Mouse (Mus musculus) erythroblast, embryonic 14.5 days (primary cell): Measurements from ENCODE around the gene Dgcr6. TPM values are rescaled to one million over a fixed set of nuclear protein-coding genes. Genes with fewer than 3 reads are reported as not detected.

ENCODE experiments used
- H3K27me3 ChIP-seq: 2 replicates; pipeline ENCODE4 v1.6.1; 2012; ENCODE audit warnings: inconsistent platforms; ENCODE audit not compliant: control insufficient read depth
- H3K36me3 ChIP-seq: 2 replicates; pipeline ENCODE4 v1.6.1; 2012; ENCODE audit warnings: mild to moderate bottlenecking, inconsistent platforms; ENCODE audit not compliant: control insufficient read depth
- H3K4me1 ChIP-seq: 2 replicates; pipeline ENCODE4 v1.6.1; 2012; ENCODE audit warnings: inconsistent platforms; ENCODE audit not compliant: control insufficient read depth
- H3K4me3 ChIP-seq: replicated peaks from 2 replicates; pipeline ENCODE3; 2012; ENCODE audit warnings: moderate library complexity, mild to moderate bottlenecking, inconsistent platforms
- H3K9me3 ChIP-seq: 2 replicates; pipeline ENCODE4 v1.6.1; 2012; ENCODE audit warnings: low read length, inconsistent platforms, mixed read lengths; ENCODE audit not compliant: control insufficient read depth
- GATA1 ChIP-seq: IDR thresholded peaks from 2 replicates; pipeline ENCODE4 v1.6.1; 2012; ENCODE audit warnings: low read length, inconsistent platforms, mixed read lengths
- TAL1 ChIP-seq: IDR thresholded peaks from 3 replicates; pipeline ENCODE4 v1.6.1; 2012; ENCODE audit warnings: low read length, inconsistent platforms, mixed read lengths
- polyA plus RNA-seq: library from polyadenylated mRNA; stranded (reverse); fragments of >175 nt; gene quantifications from 2 replicates; pipeline ENCODE4 v1.2.3, GENCODE M21; 2012

Dgcr6 gene
- polyA plus RNA-seq, 1 experiment = 0.66 TPM

DNA sequence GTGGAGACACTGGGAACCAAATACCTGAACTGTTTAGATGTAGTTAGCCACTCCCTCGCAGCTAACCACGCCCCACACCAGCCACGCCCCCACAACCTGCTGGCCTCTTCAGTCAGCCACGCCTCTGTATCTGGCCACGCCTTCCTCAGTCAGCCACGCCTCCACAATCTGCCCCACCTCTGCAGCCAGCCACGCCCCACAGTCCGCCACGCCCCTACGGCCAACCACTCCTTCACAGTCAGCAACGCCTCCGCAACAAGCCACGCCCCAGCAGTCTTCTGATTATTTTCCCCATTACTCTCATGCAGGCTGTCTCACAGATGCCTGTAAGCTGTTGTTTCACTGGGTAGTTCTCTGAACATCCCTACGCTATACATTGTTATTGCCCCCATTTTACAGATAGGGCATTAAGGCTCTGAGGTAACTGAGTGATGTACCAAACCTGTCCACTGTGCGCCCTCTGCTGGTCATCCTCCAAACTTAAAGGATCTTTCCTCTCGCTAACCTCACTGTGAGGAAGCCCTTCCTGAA is 16.2 kb upstream of the Dgcr6 start:
- Histone ChIP-seq H3K27me3 (peaks cover 10% of the 10 kb centered on the region), H3K36me3 (no peaks in the 10 kb centered on the region), H3K4me3 (no peak overlapping the region), H3K4me1 (peaks cover 12% of the 10 kb centered on the region), H3K9me3 (peaks cover 6% of the 10 kb centered on the region)
- no peak for TF ChIP-seq GATA1
- no peak for TF ChIP-seq TAL1

DNA sequence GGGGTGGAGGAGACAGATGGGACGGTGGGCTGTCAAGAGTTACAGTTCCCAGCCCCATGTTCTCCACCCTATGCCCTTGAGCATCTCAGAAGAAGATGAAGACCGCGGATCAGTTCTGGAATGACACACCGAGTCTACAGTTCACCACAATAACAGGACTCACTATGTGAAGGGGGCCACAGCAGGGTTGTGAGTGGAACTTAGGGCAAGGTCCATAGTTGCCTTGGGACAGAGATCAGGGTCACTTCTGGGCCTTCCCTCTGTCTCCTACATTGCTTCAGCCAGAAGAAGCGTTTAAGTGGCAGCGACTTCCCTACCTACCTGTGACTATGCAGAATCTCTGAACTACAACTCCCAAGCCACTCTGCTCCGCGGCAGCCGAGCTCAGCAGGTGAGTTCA is 15.6 kb upstream of the Dgcr6 start:
- Histone ChIP-seq H3K27me3 (peaks cover 10% of the 10 kb centered on the region), H3K9me3 (peaks cover 6% of the 10 kb centered on the region), H3K4me1 (peaks cover 12% of the 10 kb centered on the region), H3K4me3 (no peak overlapping the region), H3K36me3 (no peaks in the 10 kb centered on the region)
- TF ChIP-seq TAL1 = no peak
- no peak for TF ChIP-seq GATA1

GRCm38 (mm10) chr16:18044991-18045390 is 7.7 kb upstream of the Dgcr6 start:
- no peaks in the 10 kb centered on the region for H3K36me3 ChIP-seq
- no peaks in the 10 kb centered on the region; the same call in 1 of the 2 replicates for H3K9me3 ChIP-seq
- H3K27me3 ChIP-seq = no peaks in the 10 kb centered on the region
- H3K4me3 ChIP-seq = no peak overlapping the region
- TF ChIP-seq GATA1 = no peak
- no peaks in the 10 kb centered on the region for H3K4me1 ChIP-seq

DNA sequence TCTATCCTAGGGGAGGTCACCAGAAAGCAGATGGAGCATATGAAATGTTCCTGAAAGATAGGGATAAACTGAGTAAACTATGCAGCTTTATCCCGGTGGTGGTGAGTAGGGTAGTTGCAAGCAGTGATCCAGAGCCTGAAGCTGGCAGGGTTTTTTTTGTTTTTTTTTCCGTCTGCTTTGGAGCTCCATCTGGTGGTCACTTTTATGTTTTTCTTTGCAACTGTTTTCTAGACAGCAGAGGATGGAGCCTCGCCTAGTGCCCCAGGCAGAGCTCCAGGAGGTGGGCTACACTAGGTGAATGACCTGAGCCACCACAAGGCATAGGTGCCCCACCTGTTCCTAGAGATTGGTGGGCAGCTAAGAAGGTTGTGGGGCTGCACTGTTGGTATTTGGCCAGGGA is 5.0 kb upstream of the Dgcr6 start:
- H3K36me3 ChIP-seq = no peaks in the 10 kb centered on the region
- no peaks in the 10 kb centered on the region for H3K27me3 ChIP-seq
- H3K4me1 ChIP-seq = no peaks in the 10 kb centered on the region
- TF ChIP-seq TAL1 = no peak
- H3K4me3 ChIP-seq = no peak overlapping the region
- no peaks in the 10 kb centered on the region for H3K9me3 ChIP-seq

DNA sequence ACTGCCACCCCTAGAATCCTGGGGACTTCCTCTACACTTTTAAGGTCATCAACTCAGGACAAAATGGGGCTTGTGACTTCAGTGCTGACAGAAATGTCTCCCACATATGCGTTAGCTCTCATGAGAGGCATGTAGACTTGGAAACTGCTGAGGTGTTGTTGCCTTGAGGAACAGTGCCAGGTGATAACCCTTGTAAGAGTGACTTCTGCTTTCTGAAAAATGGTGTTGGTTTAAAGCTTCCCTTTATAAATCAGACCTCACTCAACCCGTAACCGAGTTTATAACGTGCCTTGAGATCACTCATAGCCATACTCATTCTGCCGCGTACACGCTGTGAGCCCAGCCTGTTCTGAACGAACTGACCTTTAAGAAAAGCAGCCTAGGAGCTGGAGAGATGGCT is 4.6 kb upstream of the Dgcr6 start:
- TF ChIP-seq TAL1 (no peak), GATA1 (no peak)
- H3K4me3 ChIP-seq = no peak overlapping the region
- H3K9me3 ChIP-seq = no peaks in the 10 kb centered on the region
- no peaks in the 10 kb centered on the region for H3K4me1 ChIP-seq
- no peaks in the 10 kb centered on the region for H3K27me3 ChIP-seq
- H3K36me3 ChIP-seq = no peaks in the 10 kb centered on the region

DNA sequence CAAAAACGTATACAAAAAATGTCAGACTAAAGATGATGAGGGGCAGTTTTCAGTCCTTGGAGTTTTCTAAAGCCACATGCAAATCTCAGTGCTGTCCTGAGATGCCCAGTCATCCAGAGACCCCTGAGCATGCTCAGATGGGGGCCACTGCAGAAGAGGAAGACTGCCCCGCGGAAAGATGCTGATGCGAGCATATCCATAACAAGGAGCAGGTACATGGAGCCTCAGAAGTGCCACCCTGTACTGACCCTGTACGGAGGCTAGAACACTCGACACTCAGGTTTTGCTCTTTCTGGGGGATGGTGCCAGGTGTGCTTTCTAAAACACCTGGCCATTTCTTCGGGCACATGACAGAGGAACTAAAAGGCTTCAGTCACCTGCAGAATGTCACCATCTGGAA is 338 bp upstream of the Dgcr6 start:
- Histone ChIP-seq H3K36me3 (no peaks in the 10 kb centered on the region), H3K4me3 (no peak overlapping the region), H3K27me3 (no peaks in the 10 kb centered on the region), H3K9me3 (no peaks in the 10 kb centered on the region), H3K4me1 (no peaks in the 10 kb centered on the region)
- TF ChIP-seq GATA1 (no peak), TAL1 (no peak)

- no peak for TF ChIP-seq TAL1
- TF ChIP-seq GATA1 = no peak
Measured at GRCm38 (mm10) chr16:18056215-18056614, 3.6 kb downstream of the Dgcr6 start.

GRCm38 (mm10) chr16:18058331-18058731 is 5.7 kb downstream of the Dgcr6 start:
- Histone ChIP-seq H3K27me3 (no peaks in the 10 kb centered on the region), H3K36me3 (no peaks in the 10 kb centered on the region), H3K4me1 (no peaks in the 10 kb centered on the region), H3K4me3 (no peak overlapping the region), H3K9me3 (no peaks in the 10 kb centered on the region)
- TF ChIP-seq TAL1 (no peak), GATA1 (no peak)

More at GRCm38 (mm10) chr16:18056215-18056614, 3.6 kb downstream of the Dgcr6 start:
- Histone ChIP-seq H3K36me3 (no peaks in the 10 kb centered on the region), H3K27me3 (no peaks in the 10 kb centered on the region), H3K4me1 (no peaks in the 10 kb centered on the region), H3K9me3 (no peaks in the 10 kb centered on the region), H3K4me3 (no peak overlapping the region)

GRCm38 (mm10) chr16:18059243-18059642 is 6.6 kb downstream of the Dgcr6 start:
- H3K4me1 ChIP-seq = no peaks in the 10 kb centered on the region
- H3K9me3 ChIP-seq = no peaks in the 10 kb centered on the region
- no peak overlapping the region for H3K4me3 ChIP-seq
- no peak for TF ChIP-seq GATA1
- no peak for TF ChIP-seq TAL1
- no peaks in the 10 kb centered on the region for H3K36me3 ChIP-seq
- no peaks in the 10 kb centered on the region for H3K27me3 ChIP-seq

- H3K36me3 ChIP-seq = no peaks in the 10 kb centered on the region
- H3K9me3 ChIP-seq = no peaks in the 10 kb centered on the region
- TF ChIP-seq GATA1 (no peak), TAL1 (no peak)
- H3K4me1 ChIP-seq = peaks cover 6% of the 10 kb centered on the region
- no peak overlapping the region for H3K4me3 ChIP-seq
- no peaks in the 10 kb centered on the region for H3K27me3 ChIP-seq
Measured at GRCm38 (mm10) chr16:18061201-18061600, 8.5 kb downstream of the Dgcr6 start.
